Mouse (Mus musculus) ES-Bruce4 (cell line): ENCODE measurements at regions not wholly inside any gene's neighbourhood (a gene's known extent, or its start where the extent isn't known, plus 50 kb on each side); places are given as distances from the start of the nearest gene placed in this dataset.

Experiments used
- CTCF ChIP-seq: IDR thresholded peaks from one replicate; pipeline ENCODE4 v1.8.1; 2011; ENCODE audit warnings: low read depth, low read length
- EP300 ChIP-seq: IDR thresholded peaks from 2 replicates; pipeline ENCODE4 v1.6.1; 2011; ENCODE audit warnings: low read depth, low read length; ENCODE audit not compliant: insufficient read depth
- POLR2A ChIP-seq: IDR thresholded peaks from one replicate; pipeline ENCODE4 v1.8.1; 2011; ENCODE audit warnings: low read length; ENCODE audit not compliant: insufficient read depth

- TF ChIP-seq EP300 (no peak), POLR2A (no peak), CTCF (no peak)
Measured at GRCm38 (mm10) chr12:79923811-79924210, 189.0 kb downstream of the Zfp36l1 start.
